ENCODE assay signal across 16 mouse cellular contexts in genomic region chr2:145681626-145682025, GRCm38 (mm10).
"Had no signal": no experiment of that assay in that cellular context is flagged by ENCODE, and none has a peak within 500 bp of the region (broad histone marks: within the 10 kb centered on the region; RNA-seq: fewer than 3 reads in every experiment).

No protein-coding gene starts in this region.

- H3K36me3 ChIP-seq: midbrain, embryonic 10.5 days; neural tube, embryonic 12.5 days had no signal

- ATAC-seq: intestine, postnatal 0 days had no signal

- DNase-seq: kidney, adult 8-10 months; kidney, postnatal 10 days; kidney, postnatal 4 days; left cerebral cortex, postnatal 4 days; lung, adult 18-20 months; lung, postnatal 4 days; midbrain, embryonic 14.5 days; retina, postnatal 1 day; right cerebral cortex, postnatal 14 days; thymus, adult 2 months; thymus, postnatal 36 days had no signal

- H3K4me1 ChIP-seq: midbrain, embryonic 10.5 days; neural tube, embryonic 12.5 days had no signal

- H3K9ac ChIP-seq: limb, embryonic 13.5 days; liver, embryonic 14.5 days; neural tube, embryonic 12.5 days had no signal

- H3K4me2 ChIP-seq: limb, embryonic 13.5 days; neural tube, embryonic 12.5 days had no signal

- H3K27me3 ChIP-seq: limb, embryonic 13.5 days; neural tube, embryonic 12.5 days had no signal

- H3K27ac ChIP-seq: limb, embryonic 13.5 days; liver, embryonic 14.5 days; midbrain, embryonic 10.5 days; neural tube, embryonic 12.5 days had no signal

- H3K9me3 ChIP-seq: midbrain, embryonic 10.5 days; neural tube, embryonic 12.5 days had no signal

- H3K4me3 ChIP-seq: limb, embryonic 13.5 days; midbrain, embryonic 10.5 days; neural tube, embryonic 12.5 days had no signal
